Mouse (Mus musculus) small intestine, adult 2 months (tissue): ENCODE measurements at regions not wholly inside any gene's neighbourhood (a gene's known extent, or its start where the extent isn't known, plus 50 kb on each side); places are given as distances from the start of the nearest gene placed in this dataset.

ENCODE experiments used
- CTCF ChIP-seq: fragments of 200-500 bp; IDR thresholded peaks from 2 replicates; pipeline ENCODE4 v1.5.1; 2012; ENCODE audit warnings: low read depth, mild to moderate bottlenecking, control low read depth, inconsistent platforms, low read length, moderate library complexity, mixed read lengths; ENCODE audit not compliant: insufficient replicate concordance, insufficient read length; ENCODE audit errors: extremely low read depth
- POLR2A ChIP-seq: fragments of 200-500 bp; IDR thresholded peaks from 2 replicates; pipeline ENCODE4 v1.6.1; 2012; ENCODE audit warnings: low read depth, mild to moderate bottlenecking, control low read depth, inconsistent platforms, low read length, moderate library complexity

- TF ChIP-seq CTCF (no peak), POLR2A (no peak)
Observed at GRCm38 (mm10) chr3:52797164-52797563, 219.9 kb downstream of the Cog6 start.
